Mouse (Mus musculus): Measurements from ENCODE around the gene Gfm2.
"Not testable (repeated sequence)": the region's sequence is repeated elsewhere in the genome, so short reads cannot be mapped to it uniquely, and the experiment has no call there.

GRCm38 (mm10) chr13:97130413-97130812 lies 7.3 kb upstream of the Gfm2 start:
- TF ChIP-seq CTCF (IDR thresholded peaks at IDR 0.05; ENCODE audit: extremely low read depth, insufficient read length, insufficient replicate concordance, low read depth, low read length); POLR2A (IDR thresholded peaks at IDR 0.05; ENCODE audit: low read depth, low read length): not testable (repeated sequence)

Measured in small intestine, adult 2 months (tissue).